Mouse (Mus musculus) kidney, adult 2 months (tissue): ENCODE data around the gene Zfp28. TPM values are rescaled to one million over a fixed set of nuclear protein-coding genes. Genes with fewer than 3 reads are reported as not detected.

Source experiments
- DNase-seq: peaks from one replicate; pipeline ENCODE4 v3.0.0; 2021
- H3K27ac ChIP-seq: fragments of 200-500 bp; 2 replicates; pipeline ENCODE4 v1.5.1; 2012; ENCODE audit warnings: low read depth, low read length, control low read depth, inconsistent platforms; ENCODE audit not compliant: insufficient read depth
- H3K27me3 ChIP-seq: fragments of 200-500 bp; replicated peaks from 2 replicates; pipeline ENCODE4 v1.6.1; 2012; ENCODE audit warnings: mild to moderate bottlenecking, moderate library complexity, low read length, inconsistent platforms; ENCODE audit not compliant: control insufficient read depth, insufficient read depth
- H3K36me3 ChIP-seq: fragments of 200-500 bp; 2 replicates; pipeline ENCODE4 v1.6.1; 2012; ENCODE audit warnings: mild to moderate bottlenecking, moderate library complexity, low read length, inconsistent platforms; ENCODE audit not compliant: control insufficient read depth, insufficient read depth
- H3K4me1 ChIP-seq: fragments of 200-500 bp; 2 replicates; pipeline ENCODE4 v1.6.1; 2011; ENCODE audit warnings: low read length; ENCODE audit not compliant: control insufficient read depth, insufficient read depth
- H3K4me3 ChIP-seq: fragments of 200-500 bp; 2 replicates; pipeline ENCODE4 v1.5.1; 2011; ENCODE audit warnings: mild to moderate bottlenecking, low read depth, low read length, control low read depth; ENCODE audit not compliant: insufficient read depth
- CTCF ChIP-seq: fragments of 200-500 bp; conservative IDR thresholded peaks from 2 replicates; pipeline ENCODE4 v1.5.1; 2011; ENCODE audit warnings: low read depth, mild to moderate bottlenecking, control low read depth, low read length, moderate library complexity, mixed read lengths; ENCODE audit not compliant: insufficient read depth, insufficient read length
- POLR2A ChIP-seq: fragments of 200-500 bp; IDR thresholded peaks from one replicate; pipeline ENCODE4 v1.6.1; 2011; ENCODE audit warnings: low read depth, low read length, control low read depth
- WGBS: fragments of 180-500 bp; shearing (Covaris S2); methylation state at CpG from one replicate; pipeline ENCODE4 v1.1.7; 2018; 5-methylcytosine and 5-hydroxymethylcytosine counted together
- polyA plus RNA-seq: library from polyadenylated mRNA; depleted of rRNA; stranded (reverse); fragments of >200 nt; gene quantifications from 2 replicates; pipeline ENCODE4 v1.2.3, GENCODE M21; 2012

Zfp28 gene
- polyA plus RNA-seq, 1 experiment = 2.0 TPM

- no peaks in the 10 kb centered on the region for H3K4me1 ChIP-seq
- no peak within 1 kb of the TSS for H3K27ac ChIP-seq
- peaks cover 2% of the 10 kb centered on the region; the same call in 1 of the 2 replicates for H3K36me3 ChIP-seq
- TF ChIP-seq CTCF (no peak), POLR2A (no peak)
- H3K27me3 ChIP-seq = no peaks in the 10 kb centered on the region
- H3K4me3 ChIP-seq = peak within 1 kb of the TSS; percentile 41
- 27% methylated on average over 25 of the region's 25 CpGs for WGBS
- DNase-seq = peak; percentile 37
Observed at GRCm38 (mm10) chr7:6397996-6398975, 15.2 kb downstream of the Zfp28 start, which contains the start of gene Smim17. Gene Smim17 (plus strand): TSS chr7:6398715.

GRCm38 (mm10) chr7:6410043-6410442 lies 26.9 kb downstream of the Zfp28 start, which contains the start of gene Gm20715:
Gene Gm20715 (plus strand): TSS chr7:6410277.
- Histone ChIP-seq H3K27ac (no peak within 1 kb of the TSS), H3K4me1 (no peaks in the 10 kb centered on the region), H3K36me3 (no peaks in the 10 kb centered on the region), H3K4me3 (no peak within 1 kb of the TSS), H3K27me3 (no peaks in the 10 kb centered on the region)
- TF ChIP-seq CTCF (peak; percentile 50; the same call in 1 of the 2 replicates), POLR2A (no peak)
- peak; percentile 97 for DNase-seq
- under 1% methylated on average over 17 of the region's 17 CpGs for WGBS

GRCm38 (mm10) chr7:6414626-6415441 lies 31.7 kb downstream of the Zfp28 start:
- Histone ChIP-seq H3K4me3 (no peak overlapping the region), H3K27ac (no peak overlapping the region), H3K4me1 (no peaks in the 10 kb centered on the region), H3K36me3 (no peaks in the 10 kb centered on the region), H3K27me3 (no peaks in the 10 kb centered on the region)
- DNase-seq = no peak
- TF ChIP-seq POLR2A = no peak
- TF ChIP-seq CTCF = no peak
- 7% methylated on average over 22 of the region's 22 CpGs for WGBS

GRCm38 (mm10) chr7:6415442-6415787 lies 32.3 kb downstream of the Zfp28 start:
- WGBS = 17% methylated on average over 8 of the region's 8 CpGs

GRCm38 (mm10) chr7:6419894-6420293 lies 36.8 kb downstream of the Zfp28 start:
- Histone ChIP-seq H3K4me1 (no peaks in the 10 kb centered on the region), H3K27ac (no peak overlapping the region), H3K4me3 (no peak overlapping the region), H3K27me3 (no peaks in the 10 kb centered on the region), H3K36me3 (no peaks in the 10 kb centered on the region)
- 73% methylated on average over 6 of the region's 6 CpGs for WGBS
- no peak for TF ChIP-seq POLR2A
- no peak for DNase-seq

More at GRCm38 (mm10) chr7:6415442-6415787, 32.3 kb downstream of the Zfp28 start:
- H3K36me3 ChIP-seq = no peaks in the 10 kb centered on the region
- H3K4me1 ChIP-seq = no peaks in the 10 kb centered on the region
- no peaks in the 10 kb centered on the region for H3K27me3 ChIP-seq
- H3K4me3 ChIP-seq = no peak overlapping the region
- no peak for DNase-seq
- no peak overlapping the region for H3K27ac ChIP-seq
- TF ChIP-seq CTCF (no peak), POLR2A (no peak)

- Histone ChIP-seq H3K36me3 (no peaks in the 10 kb centered on the region), H3K4me3 (no peak overlapping the region), H3K4me1 (no peaks in the 10 kb centered on the region), H3K27ac (no peak overlapping the region), H3K27me3 (no peaks in the 10 kb centered on the region)
- TF ChIP-seq CTCF (0 out of 2 replicates have a peak, but pooled peaks have one; percentile 8), POLR2A (no peak)
- no peak for DNase-seq
- 85% methylated on average over 3 of the region's 3 CpGs for WGBS
Observed at GRCm38 (mm10) chr7:6429381-6429780, 46.3 kb downstream of the Zfp28 start.

GRCm38 (mm10) chr7:6430342-6430741 lies 47.2 kb downstream of the Zfp28 start:
- H3K27me3 ChIP-seq = no peaks in the 10 kb centered on the region
- peak; percentile 73 for TF ChIP-seq CTCF
- TF ChIP-seq POLR2A = no peak
- DNase-seq = peak; percentile 36
- H3K36me3 ChIP-seq = no peaks in the 10 kb centered on the region
- no peak overlapping the region for H3K27ac ChIP-seq
- 43% methylated on average over 2 of the region's 2 CpGs for WGBS
- H3K4me3 ChIP-seq = no peak overlapping the region
- H3K4me1 ChIP-seq = no peaks in the 10 kb centered on the region
